Mouse (Mus musculus) liver, embryonic 15.5 days (tissue): ENCODE results near the gene Lmbr1. TPM values are rescaled to one million over a fixed set of nuclear protein-coding genes. Genes with fewer than 3 reads are reported as not detected.
A peak's percentile ranks its signal among the peaks of the same experiment; 100 is the strongest.
"Not testable (repeated sequence)": the region's sequence is repeated elsewhere in the genome, so short reads cannot be mapped to it uniquely, and the experiment has no call there.

Source experiments
- ATAC-seq: fragments of 200-750 bp; cut with Nextera tagmentation; 2 replicates; pipeline ENCODE4 v1.8.0; 2017; ENCODE audit warnings: moderate number of reproducible peaks, mild to moderate bottlenecking, moderate library complexity; ENCODE audit not compliant: insufficient read depth
- H3K27ac ChIP-seq: fragments of 300-500 bp; sonication (generic); replicated peaks from 2 replicates; pipeline ENCODE4 v1.5.1; 2015; ENCODE audit warnings: mild to moderate bottlenecking, inconsistent platforms
- H3K27me3 ChIP-seq: fragments of 300-500 bp; sonication (generic); 2 replicates; pipeline ENCODE4 v1.6.1; 2015; ENCODE audit warnings: mild to moderate bottlenecking, inconsistent platforms
- H3K36me3 ChIP-seq: fragments of 300-500 bp; sonication (generic); replicated peaks from 2 replicates; pipeline ENCODE4 v1.6.1; 2015; ENCODE audit warnings: moderate library complexity, mild to moderate bottlenecking, inconsistent platforms
- H3K4me1 ChIP-seq: fragments of 300-500 bp; sonication (generic); replicated peaks from 2 replicates; pipeline ENCODE4 v1.6.1; 2015; ENCODE audit warnings: inconsistent platforms
- H3K4me2 ChIP-seq: fragments of 300-500 bp; sonication (generic); 2 replicates; pipeline ENCODE4 v1.6.1; 2015; ENCODE audit warnings: moderate library complexity, mild to moderate bottlenecking, inconsistent platforms
- H3K4me3 ChIP-seq: fragments of 300-500 bp; sonication (generic); replicated peaks from 2 replicates; pipeline ENCODE4 v1.5.1; 2015; ENCODE audit warnings: mild to moderate bottlenecking, inconsistent platforms
- H3K9ac ChIP-seq: fragments of 300-500 bp; sonication (generic); 2 replicates; pipeline ENCODE4 v1.6.1; 2015; ENCODE audit warnings: moderate library complexity, mild to moderate bottlenecking, inconsistent platforms
- H3K9me3 ChIP-seq: fragments of 300-500 bp; sonication (generic); replicated peaks from 2 replicates; pipeline ENCODE4 v1.6.1; 2016; ENCODE audit warnings: inconsistent platforms
- WGBS: fragments of 180-500 bp; shearing (Covaris S2); methylation state at CpG from one replicate; pipeline ENCODE4 v1.1.7; 2015; ENCODE audit warnings: mixed read lengths; ENCODE audit not compliant: insufficient replicate concordance; 5-methylcytosine and 5-hydroxymethylcytosine counted together
- polyA plus RNA-seq: library from polyadenylated mRNA; unstranded; fragments of >200 nt; fragmentation: Nextera tagmentation; extraction: Ambion mirVana; gene quantifications from 2 replicates; pipeline ENCODE4 v1.2.1, GENCODE M21; 2015

Lmbr1 gene
- 2.3 and 2.6 TPM in 2 replicates for polyA plus RNA-seq

DNA sequence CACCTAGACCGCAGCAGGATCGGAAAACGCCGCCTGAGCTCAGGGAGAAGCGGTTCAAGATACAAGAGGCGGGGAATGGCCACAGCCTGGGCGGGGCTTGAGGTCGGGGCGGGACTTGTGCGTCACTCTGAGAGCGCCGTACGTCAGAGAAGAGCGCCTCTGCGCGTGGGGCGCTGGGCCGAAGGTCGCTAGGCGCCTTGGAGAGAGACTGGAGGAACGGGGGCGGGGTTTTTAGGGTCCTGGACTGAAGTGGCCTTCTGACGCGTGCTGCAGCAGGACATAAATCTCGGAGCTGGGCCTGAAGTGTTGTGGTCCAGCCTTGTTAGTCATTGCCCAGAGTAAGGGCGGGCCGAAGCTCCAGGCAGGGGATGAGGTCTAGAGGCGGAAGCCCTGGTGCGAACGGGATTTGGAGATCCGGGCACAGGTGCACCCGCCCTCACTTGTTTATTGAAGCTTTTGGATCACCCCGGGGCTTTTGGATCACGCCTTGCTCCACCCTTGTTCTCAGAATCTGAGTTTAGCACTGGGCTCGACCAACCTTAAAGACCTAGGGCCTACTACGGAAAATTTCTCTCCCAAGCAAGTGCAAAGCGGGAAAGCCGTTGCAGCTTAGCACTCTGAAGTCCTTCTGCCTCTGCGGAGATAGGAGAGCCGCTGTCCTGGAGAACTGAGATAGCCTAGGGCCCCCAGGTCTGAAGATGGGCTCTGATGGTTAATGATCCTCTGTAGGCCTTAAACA is at the start of gene Lmbr1:
Lmbr1 (minus strand) TSS at position 93 of the 739 bp plus-strand sequence.
- ATAC-seq: peak; percentile 90
- under 1% methylated on average over 40 of the region's 40 CpGs for WGBS
- Histone ChIP-seq H3K27me3 (peaks cover 8% of the 10 kb centered on the region; the same call in 1 of the 2 replicates), H3K36me3 (no peaks in the 10 kb centered on the region), H3K4me1 (peaks cover 26% of the 10 kb centered on the region), H3K4me2 (peak within 1 kb of the TSS; percentile 85), H3K9me3 (no peaks in the 10 kb centered on the region), H3K4me3 (peak within 1 kb of the TSS; percentile 82), H3K9ac (peak within 1 kb of the TSS; percentile 74), H3K27ac (peak within 1 kb of the TSS; percentile 83)

DNA sequence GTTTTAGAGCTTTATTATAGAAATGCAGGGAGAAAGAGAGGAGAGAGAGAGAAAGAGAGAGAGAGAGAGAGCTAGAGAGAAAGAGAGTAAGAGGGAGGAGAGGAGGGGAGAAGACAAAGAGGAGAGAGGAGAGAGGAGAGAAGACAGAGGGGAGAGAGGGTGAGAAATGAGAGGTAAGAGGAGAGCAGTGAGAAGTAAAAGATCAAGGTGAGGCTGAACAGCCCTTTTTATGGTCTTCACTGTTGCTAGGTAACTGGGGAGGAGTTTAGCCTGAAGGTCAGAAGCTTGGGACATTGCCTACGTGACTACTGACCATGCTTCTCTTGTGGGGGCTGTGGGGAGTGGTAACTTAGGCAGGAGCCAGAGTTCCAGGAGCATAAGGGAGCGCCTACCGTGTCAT is 45.1 kb upstream of the Lmbr1 start:
- not testable (repeated sequence) for H3K4me2 ChIP-seq, H3K4me1 ChIP-seq, H3K27ac ChIP-seq, ATAC-seq, H3K36me3 ChIP-seq, H3K9ac ChIP-seq, H3K4me3 ChIP-seq, H3K9me3 ChIP-seq
- WGBS: 42% methylated on average over 3 of the region's 3 CpGs
- H3K27me3 ChIP-seq: peaks cover 26% of the 10 kb centered on the region; the same call in 1 of the 2 replicates

DNA sequence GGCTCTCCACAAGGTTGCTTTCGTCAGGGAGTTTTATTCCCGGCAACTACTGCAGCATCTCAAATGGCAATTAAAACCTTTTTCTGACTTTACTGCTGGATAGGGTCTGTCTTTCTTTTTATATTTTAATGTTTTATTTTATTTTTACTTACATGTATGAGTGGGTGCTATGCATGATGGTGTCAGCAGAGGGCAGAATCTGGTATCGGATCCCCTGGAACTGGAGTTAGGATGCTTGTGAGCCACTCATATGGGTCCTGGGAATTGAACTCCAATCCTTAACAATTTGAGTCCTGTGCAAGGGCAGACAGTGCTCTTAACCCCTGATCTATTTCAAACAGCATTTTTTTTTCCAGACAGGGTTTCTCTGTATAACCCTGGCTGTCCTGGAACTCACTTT is 34.9 kb upstream of the Lmbr1 start:
- Histone ChIP-seq H3K27ac (no peak overlapping the region), H3K27me3 (peaks cover 6% of the 10 kb centered on the region; the same call in 1 of the 2 replicates), H3K4me3 (no peak overlapping the region), H3K36me3 (no peaks in the 10 kb centered on the region), H3K9me3 (no peaks in the 10 kb centered on the region), H3K4me2 (no peak overlapping the region), H3K4me1 (no peaks in the 10 kb centered on the region), H3K9ac (no peak overlapping the region)
- WGBS: 76% methylated on average over 3 of the region's 3 CpGs
- no peak for ATAC-seq

DNA sequence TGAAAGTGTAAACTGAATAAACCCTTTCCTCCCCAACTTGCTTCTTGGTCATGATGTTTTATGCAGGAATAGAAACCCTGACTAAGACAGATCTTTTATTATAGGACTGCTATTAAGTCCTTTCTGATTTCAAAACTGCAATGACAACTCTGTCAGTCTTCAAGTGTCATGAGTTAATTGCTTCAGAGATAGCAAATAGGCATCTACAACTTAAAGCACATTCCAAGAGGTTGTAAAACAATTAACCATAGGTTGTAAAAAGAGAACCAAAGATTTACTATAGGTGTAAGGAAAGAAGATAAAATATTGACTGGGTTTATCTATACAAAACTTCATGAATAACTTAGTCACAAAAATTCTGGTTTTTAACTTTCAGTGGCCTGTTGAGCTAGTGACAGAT is 32.7 kb upstream of the Lmbr1 start:
- no peaks in the 10 kb centered on the region for H3K36me3 ChIP-seq
- H3K4me2 ChIP-seq: no peak overlapping the region
- H3K27ac ChIP-seq: no peak overlapping the region
- H3K9me3 ChIP-seq: no peaks in the 10 kb centered on the region
- H3K27me3 ChIP-seq: peaks cover 6% of the 10 kb centered on the region; the same call in 1 of the 2 replicates
- H3K9ac ChIP-seq: no peak overlapping the region
- ATAC-seq: no peak
- no peaks in the 10 kb centered on the region for H3K4me1 ChIP-seq
- no peak overlapping the region for H3K4me3 ChIP-seq

DNA sequence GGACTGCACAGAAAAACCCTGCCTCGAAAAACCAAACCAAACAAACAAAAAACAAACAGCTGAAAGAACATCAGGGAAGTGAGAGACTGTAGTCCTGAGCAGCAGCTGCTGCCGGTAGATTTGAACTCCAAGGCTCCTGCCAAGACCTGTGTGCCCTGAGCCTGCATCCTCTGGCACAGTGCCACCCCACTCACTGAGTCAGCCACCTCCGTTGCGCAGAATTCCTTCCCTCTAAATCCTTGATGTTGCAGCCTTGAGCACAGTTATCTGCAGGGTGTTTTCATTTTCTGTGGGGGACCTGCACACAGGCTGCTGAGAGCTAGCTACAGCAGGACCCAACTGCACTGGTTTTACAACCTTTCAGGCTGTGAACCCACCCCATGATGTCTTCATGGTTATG is 20.2 kb upstream of the Lmbr1 start:
- H3K36me3 ChIP-seq: no peaks in the 10 kb centered on the region
- no peak overlapping the region for H3K9ac ChIP-seq
- H3K4me3 ChIP-seq: no peak overlapping the region
- no peak for ATAC-seq
- H3K4me2 ChIP-seq: no peak overlapping the region
- H3K27ac ChIP-seq: no peak overlapping the region
- H3K27me3 ChIP-seq: no peaks in the 10 kb centered on the region
- no peaks in the 10 kb centered on the region for H3K4me1 ChIP-seq
- no peaks in the 10 kb centered on the region for H3K9me3 ChIP-seq
- 44% methylated on average over 4 of the region's 4 CpGs for WGBS

DNA sequence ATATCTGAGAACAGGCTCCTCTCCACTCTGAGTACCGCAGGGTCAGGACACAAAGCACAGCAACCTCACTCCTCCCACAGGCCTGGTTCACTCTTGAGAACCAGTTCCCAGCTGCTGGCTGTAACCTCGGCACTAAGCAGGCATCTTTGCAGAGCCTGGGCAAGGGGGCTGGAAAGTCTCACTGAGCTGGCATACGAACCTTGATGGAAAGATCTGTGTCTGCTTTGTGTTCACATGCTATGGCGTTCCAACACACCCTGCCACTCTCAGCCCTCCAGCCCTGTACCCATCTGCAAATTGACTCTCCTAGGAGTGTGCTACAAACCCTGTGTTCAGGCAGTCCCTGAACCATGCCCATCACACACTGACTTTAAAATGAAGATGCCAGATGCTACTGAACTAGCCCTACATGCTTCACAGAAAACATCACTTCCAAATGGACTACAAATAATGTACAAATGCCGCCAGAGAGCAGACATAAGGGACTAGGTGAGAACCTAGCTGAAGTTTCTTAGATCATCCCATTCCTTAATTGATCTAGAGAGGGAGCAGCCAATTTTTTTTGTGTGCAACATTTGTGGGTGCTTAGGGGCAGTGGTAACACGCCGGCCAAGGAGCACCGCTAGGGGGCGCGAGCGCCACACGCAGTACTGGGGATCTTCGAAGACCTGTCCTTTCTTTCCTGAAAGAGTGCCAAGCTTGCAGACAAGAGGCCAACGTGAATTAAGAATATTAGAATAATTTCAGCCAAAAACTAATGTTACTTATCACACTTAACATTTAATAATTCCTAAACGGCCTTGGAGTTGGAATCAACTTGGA is 11.0 kb upstream of the Lmbr1 start:
- WGBS: 18% methylated on average over 15 of the region's 15 CpGs
- ATAC-seq: no peak

DNA sequence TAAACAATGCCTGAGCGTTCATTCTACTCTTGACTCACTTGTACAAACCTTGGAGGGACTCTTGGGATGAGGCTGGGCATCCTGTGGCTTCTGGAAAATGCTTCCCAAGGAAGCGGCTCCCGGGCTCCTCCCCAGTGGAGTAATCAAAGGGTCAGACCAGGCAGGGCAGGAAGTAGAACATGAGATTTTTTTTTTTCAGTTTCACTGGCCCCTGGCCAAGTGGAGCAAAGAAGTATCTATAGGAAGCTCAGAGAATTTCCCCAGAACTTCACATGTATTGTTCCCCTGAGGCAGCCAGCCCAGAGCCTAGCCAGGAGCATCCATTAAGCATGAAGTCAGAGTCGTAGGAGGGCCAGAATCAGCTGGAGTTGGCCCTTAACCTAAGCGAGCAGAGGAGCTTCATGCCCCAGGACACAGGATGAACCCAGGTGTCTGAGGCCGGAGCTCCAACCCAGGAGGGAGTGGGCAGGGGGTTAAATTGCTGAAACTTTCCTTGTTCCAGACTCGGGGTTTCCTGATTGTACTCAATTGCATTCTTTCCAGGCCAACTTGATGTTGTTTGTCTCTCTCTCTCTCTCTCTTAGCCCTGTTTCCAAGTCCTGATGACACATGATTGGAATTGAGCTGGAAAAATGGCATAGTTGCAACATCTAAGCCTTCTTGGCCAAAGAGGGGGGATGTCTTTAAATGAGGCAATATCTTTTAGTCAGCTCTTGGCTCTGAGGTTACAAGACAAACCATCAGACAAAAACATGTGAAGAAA is 10.2 kb upstream of the Lmbr1 start:
- Histone ChIP-seq H3K4me1 (no peaks in the 10 kb centered on the region; the same call in 1 of the 2 replicates), H3K4me3 (no peak overlapping the region), H3K36me3 (no peaks in the 10 kb centered on the region), H3K9ac (no peak overlapping the region), H3K9me3 (no peaks in the 10 kb centered on the region), H3K27me3 (peaks cover 9% of the 10 kb centered on the region), H3K4me2 (no peak overlapping the region), H3K27ac (no peak overlapping the region)
- ATAC-seq: no peak
- WGBS: 24% methylated on average over 7 of the region's 7 CpGs

More for the DNA sequence above, 11.0 kb upstream of the Lmbr1 start:
- Histone ChIP-seq H3K4me2 (no peak overlapping the region), H3K9ac (no peak overlapping the region), H3K36me3 (no peaks in the 10 kb centered on the region), H3K27ac (no peak overlapping the region), H3K4me1 (no peaks in the 10 kb centered on the region; the same call in 1 of the 2 replicates), H3K4me3 (no peak overlapping the region), H3K27me3 (peaks cover 9% of the 10 kb centered on the region), H3K9me3 (no peaks in the 10 kb centered on the region)

DNA sequence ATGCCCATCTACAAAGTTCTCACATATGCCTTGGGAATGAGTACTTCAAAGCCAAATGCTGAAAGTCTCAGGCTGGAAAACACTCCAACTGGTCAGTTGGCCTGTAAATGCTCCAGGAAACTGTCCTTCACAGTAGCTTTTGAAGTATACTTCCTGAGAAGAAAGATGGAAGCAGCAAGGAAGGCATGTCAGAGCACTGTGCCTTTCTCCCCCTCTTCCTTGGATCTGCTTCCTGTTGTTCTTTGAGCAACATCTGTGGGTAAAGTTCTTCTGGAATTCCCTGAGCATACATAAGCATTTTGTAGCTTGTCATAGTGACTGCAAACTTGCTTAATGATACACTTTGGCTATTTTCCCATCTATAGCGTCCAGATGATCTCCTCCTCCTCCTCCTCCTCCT is 9.4 kb upstream of the Lmbr1 start:
- no peak for ATAC-seq
- Histone ChIP-seq H3K9me3 (no peaks in the 10 kb centered on the region), H3K4me2 (no peak overlapping the region)

DNA sequence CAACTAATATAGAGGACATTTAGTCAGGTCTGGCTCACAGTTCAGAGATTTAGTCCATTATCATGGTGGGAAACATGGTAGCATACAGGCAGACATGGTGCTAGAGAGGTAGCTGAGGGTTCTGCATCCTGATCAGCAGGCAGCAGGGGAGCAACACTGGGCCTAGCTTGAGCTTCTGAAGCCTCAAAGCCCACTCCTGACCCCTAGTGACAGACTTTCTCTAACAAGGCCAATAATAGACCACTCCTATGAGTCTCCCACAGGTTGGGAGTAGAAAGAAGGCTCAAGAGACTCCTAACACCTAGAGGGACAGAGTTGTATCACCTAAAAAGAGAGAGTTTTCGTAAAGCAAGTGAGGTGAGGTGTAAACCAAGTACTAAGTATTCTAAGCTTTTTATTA is 4.6 kb upstream of the Lmbr1 start:
- H3K4me2 ChIP-seq: no peak overlapping the region
- 69% methylated on average over 1 of the region's 1 CpGs for WGBS
- peaks cover 14% of the 10 kb centered on the region for H3K4me1 ChIP-seq
- H3K36me3 ChIP-seq: no peaks in the 10 kb centered on the region
- H3K27ac ChIP-seq: no peak overlapping the region
- ATAC-seq: no peak
- no peak overlapping the region for H3K9ac ChIP-seq
- peaks cover 9% of the 10 kb centered on the region; the same call in 1 of the 2 replicates for H3K27me3 ChIP-seq
- H3K4me3 ChIP-seq: no peak overlapping the region
- H3K9me3 ChIP-seq: no peaks in the 10 kb centered on the region

More for the DNA sequence above, 9.4 kb upstream of the Lmbr1 start:
- Histone ChIP-seq H3K27ac (no peak overlapping the region), H3K9ac (no peak overlapping the region), H3K4me3 (no peak overlapping the region), H3K27me3 (peaks cover 9% of the 10 kb centered on the region), H3K4me1 (no peaks in the 10 kb centered on the region; the same call in 1 of the 2 replicates), H3K36me3 (no peaks in the 10 kb centered on the region)
- 20% methylated on average over 1 of the region's 1 CpGs for WGBS

DNA sequence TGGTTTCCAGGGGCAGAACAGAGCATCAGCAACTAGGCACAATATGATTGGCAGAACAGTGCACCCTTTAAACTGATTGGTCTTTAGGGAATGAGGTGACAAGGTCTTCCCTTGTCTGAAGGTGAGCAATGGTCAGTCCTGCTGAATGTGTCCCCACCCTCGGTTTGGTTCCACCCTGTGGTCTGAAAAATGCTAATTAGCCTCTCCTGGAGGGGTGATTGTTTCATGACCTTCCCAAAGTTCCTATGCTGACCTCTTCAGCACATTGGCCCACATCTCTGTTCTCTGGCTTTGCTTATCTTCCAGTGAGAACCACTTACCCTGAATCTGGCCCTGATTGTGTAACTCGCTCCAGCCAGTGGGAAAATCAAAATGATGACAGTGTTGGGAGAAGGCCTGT is 1.9 kb upstream of the Lmbr1 start:
- peaks cover 26% of the 10 kb centered on the region for H3K4me1 ChIP-seq
- H3K4me2 ChIP-seq: no peak overlapping the region
- no peak overlapping the region for H3K9ac ChIP-seq
- no peaks in the 10 kb centered on the region for H3K9me3 ChIP-seq
- no peaks in the 10 kb centered on the region for H3K36me3 ChIP-seq
- H3K4me3 ChIP-seq: no peak overlapping the region
- 68% methylated on average over 2 of the region's 2 CpGs for WGBS
- H3K27me3 ChIP-seq: peaks cover 8% of the 10 kb centered on the region; the same call in 1 of the 2 replicates
- no peak for ATAC-seq
- H3K27ac ChIP-seq: no peak overlapping the region
